Mouse (Mus musculus): Measurements from ENCODE around the gene Gyg.

Gene Gyg

DNA sequence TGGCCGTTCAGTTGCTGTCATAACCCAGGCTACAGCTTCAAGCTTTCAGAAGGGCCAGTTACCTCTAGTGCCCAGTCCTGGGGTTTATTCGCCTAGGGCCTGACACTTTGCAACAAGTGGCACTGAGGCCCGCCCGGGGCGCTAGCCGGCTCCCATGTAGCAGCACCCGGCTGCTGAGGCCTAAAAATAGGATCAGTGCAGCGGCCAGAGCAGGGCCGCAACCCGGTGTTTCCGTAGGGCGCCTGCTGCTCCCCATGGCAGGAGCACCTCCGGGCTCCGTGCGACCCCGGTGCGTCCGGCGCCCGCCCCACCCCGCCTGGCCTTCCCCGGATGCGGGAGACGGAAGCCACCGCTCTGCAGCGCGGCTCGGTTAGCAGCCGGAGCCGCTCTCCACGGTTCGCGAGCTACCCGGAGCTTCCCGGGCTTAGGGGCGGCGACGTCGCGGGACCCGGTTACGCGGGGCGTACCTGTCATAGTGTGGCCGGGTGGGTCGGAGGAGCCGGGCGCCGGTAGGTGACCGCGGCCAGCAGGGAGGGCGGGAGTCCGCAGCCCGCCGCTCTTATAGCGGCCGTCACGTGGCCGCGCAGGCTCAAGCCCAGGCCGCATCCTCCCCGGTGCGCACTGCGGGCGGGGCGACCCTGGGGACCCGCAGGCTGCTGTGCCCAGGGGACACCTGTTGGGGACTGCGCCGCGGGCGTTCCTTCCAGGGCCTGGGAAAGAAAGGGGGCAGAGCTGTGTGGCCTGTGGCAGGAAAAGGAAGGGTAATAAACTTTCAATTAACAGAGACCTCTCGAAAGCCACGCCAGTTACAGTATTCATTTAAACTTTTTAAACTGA is at the start of gene Gyg:
Gene Gyg, minus strand, starts transcription at position 787 of the 837 bp plus-strand sequence.
- peak in 1 of 2 experiments; percentile 32 for DNase-seq (ENCODE audit: low spot score in 2 of 2)

DNA sequence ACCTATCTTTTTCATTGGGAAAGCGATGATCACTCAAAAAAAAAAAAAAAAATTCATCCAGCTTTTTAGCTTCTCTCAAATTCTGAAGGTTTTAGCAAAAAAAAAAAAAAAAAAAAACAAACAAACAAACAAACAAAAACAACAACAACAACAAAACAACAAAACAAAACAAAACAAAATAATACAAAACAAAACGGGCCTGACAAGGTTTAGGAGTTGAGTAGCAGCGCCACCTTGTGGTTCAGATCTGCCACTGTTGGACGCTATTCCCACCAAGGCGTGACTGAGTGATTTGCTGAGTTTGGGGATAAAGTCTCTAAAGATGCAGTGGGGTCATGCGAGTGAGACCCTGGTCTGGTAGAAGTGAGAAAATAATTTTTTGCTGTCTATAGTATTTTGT is 43.8 kb upstream of the Gyg start:
- DNase-seq (ENCODE audit: low spot score in 2 of 2): peak; percentile 25 to 57

DNA sequence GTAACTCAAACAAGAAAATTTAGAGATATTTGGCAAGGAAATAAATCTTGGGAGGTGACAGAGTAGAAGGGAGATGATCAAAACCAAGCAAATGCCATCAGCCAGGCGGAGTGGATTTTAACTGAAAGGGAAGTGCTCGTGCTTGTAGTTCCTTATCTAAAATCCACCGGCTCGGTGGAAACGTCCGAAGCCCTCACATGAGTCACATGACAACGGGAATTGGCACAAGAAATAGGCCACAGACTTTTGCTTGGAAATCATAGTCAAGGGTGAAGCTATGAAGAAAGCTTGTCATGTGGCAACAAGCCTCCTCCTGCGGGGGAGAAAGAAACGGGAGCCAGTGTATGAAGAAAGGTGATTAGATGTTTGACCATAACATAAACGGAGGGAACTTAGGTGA is 42.8 kb upstream of the Gyg start:
- no peak for DNase-seq (ENCODE audit: low spot score in 2 of 2)

DNA sequence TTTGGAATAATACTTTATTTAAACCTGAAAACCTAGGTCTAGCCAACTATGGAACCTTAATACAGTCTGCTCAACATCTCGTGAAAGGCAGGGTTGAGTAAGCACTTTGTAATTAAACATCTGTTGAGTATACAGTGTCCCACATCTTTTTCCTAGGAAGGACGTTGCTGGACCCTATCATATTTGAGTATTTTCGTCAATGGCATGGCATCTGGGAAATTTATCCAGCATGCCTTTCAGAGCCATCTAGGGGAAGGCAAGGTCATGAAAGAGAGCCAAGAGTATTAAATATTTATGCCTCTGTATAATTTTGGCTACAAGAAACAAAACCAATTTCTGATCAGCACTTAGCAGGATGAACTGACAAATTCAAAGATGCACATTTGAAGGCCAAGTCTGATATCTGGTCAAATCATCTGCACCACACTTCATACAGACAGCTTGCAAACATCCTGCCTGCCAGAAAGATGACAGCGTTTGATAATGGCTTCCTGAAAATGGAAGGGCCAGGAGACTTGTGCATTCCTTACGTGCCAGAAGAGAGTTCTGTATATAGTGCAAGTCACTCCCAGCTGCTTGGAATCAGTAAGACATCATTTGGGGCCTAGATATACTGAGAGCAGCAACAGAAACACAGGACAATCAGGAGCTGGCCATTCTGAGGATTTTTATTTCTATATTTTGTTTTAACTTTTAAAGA is 34.0 kb upstream of the Gyg start:
- no peak for DNase-seq (ENCODE audit: low spot score in 2 of 2)

DNA sequence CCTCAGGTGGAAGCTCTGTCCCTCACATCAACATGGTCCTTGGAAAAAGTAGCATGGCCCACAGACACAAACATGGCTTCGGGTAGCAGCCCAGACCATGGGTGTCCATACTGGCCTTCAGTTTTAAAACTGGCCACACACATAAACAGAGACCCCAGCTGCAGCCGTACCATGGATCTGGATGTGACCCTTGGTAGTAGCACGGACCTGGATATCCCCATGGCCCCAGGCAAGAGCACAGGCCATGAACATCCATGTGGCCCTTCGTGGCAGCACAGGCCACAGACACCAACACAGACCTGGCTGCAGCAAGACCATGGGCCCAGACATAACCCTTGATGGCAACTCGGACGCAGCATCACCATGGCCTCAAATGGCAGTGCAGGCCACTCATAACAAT is 17.3 kb upstream of the Gyg start:
- DNase-seq (ENCODE audit: low spot score in 2 of 2): no peak

DNA sequence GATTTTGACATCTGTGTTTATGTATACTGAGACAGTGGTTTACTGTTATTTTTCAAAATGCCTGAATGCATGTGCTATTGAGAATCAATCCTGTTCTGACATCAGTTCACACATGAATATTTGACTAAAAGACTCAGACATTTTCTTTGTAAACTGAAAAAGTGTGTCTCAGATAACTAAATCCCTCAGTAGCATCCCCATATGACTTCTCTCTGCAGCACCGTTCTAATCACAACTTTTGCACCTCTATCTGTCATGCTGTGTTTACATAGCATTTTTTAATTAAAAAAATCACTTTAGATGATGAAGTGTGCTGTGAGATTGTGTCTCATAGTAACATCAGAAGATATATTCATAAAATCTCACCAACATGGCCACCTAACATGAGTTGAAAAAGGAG is 12.4 kb upstream of the Gyg start:
- no peak for DNase-seq (ENCODE audit: low spot score in 2 of 2)

DNA sequence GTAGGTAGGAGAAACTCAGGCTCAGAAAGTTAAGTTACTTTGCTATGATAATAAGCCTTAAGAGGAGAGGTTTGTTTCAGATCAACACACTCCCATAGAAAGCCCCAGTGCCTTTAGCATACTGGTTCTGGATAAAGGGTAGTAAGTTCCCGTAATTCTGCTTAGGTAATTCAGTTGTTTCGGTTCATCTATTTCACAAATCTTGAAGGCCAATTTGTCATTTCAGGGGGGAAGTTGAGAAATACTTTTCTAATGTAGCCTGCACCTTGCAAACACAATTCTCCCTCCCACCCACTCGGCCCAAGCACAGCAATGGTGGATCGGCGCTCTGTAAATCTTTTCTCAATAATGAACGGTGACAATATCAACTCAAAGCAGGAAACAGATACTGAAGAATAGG is 359 bp upstream of the Gyg start:
- no peak for DNase-seq (ENCODE audit: low spot score in 2 of 2)

DNA sequence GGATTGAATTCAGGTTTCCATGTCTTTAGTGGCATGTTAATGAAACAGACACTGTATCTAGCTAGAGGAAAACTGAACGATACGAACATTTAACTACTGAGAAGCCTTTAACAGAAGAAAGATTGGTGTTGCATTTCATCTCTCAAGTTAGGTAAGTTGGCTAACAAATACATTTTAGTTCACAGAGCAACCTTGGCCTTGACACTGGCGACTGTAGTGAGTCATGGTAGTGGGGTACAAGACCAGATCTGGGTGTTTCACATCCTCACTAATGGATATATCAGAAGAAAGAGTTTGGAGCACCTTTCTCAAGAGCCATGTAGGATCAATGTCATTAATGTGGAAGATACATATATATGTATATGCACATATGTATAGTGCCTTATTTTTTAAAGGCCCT is 3.5 kb downstream of the Gyg start:
- no peak for DNase-seq (ENCODE audit: low spot score in 2 of 2)

DNA sequence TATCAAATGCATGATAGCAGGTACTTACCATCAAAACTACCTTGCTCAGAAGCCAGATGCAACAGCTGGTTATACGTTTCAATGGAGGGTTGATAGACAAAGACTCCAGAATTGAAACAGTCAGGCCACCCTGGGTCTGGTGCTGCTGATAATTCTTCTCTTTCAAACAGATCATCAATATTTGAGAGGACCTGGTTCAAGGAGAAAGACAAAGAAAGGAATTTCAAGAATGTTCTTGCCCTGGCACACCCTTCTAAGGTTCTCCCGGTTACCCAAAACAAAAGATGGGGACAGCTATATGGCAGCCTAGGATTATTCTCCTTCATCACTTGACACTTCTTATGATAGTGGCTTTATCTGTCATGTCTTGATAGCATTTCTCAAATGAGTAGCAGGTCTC is 4.6 kb downstream of the Gyg start:
- no peak for DNase-seq (ENCODE audit: low spot score in 2 of 2)

DNA sequence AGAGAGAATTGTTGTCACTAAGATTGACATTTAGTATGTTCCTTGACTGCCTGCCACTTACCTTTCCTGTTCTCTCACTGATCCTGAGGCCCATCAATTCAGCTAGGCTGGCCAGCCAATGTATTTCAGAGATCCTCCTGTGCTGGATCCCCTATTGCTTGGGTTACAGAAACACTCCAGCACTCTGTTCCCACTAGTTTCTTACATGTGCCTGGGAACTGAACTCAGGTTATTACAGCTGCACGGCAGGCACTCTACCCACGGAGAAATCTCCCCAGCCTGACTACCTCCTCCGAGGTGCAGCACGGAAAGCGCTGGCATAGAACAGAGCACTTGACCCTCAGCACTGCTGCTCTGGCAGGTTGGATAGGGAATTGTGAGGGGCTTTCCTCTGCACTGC is 7.5 kb downstream of the Gyg start:
- no peak for DNase-seq (ENCODE audit: low spot score in 2 of 2)

DNA sequence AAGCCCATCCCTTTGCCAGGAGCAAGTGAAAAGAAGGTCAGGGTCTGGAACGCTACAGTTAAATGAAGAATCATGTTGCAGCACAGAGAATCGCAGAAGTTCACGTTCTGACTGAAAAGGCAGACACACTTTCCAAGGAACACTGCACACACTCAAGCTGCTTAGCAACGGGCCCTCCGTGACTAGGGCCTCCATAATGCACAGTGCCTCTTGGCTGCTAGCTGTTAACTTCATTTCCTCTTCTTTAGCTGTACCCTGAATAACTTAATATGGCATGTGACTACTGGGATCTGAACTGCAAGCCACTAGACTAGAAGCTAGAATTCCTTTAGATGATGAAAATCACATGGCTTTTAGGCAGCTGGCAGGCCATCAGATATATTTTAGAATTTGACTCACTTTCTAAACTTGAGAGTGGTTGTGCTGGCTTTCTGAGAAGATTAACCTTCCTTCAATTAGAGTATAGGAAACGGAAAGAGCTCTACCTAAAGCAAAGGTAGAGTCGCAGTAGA is 8.2 kb downstream of the Gyg start:
- DNase-seq (ENCODE audit: low spot score in 2 of 2): no peak

DNA sequence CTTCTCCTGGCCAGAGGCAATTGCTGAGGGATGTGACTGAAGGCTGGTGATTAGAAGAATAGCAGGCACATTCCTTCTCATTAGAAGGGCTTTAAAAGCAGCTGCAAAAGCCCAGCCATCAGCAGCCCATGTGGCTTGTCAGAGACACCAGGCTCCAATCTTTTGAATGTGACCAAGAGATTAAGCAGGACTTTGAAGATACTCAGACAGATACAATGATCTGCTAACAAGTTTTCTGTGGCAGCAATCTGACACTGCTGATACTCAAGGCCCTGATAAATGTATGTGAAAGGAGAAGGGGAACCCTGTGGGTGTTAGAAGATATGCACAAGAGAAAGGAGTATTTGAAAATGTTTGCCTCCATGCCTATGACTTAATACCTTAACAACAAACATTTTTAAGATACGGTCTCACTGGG is 9.4 kb downstream of the Gyg start:
- no peak for DNase-seq (ENCODE audit: low spot score in 2 of 2)

DNA sequence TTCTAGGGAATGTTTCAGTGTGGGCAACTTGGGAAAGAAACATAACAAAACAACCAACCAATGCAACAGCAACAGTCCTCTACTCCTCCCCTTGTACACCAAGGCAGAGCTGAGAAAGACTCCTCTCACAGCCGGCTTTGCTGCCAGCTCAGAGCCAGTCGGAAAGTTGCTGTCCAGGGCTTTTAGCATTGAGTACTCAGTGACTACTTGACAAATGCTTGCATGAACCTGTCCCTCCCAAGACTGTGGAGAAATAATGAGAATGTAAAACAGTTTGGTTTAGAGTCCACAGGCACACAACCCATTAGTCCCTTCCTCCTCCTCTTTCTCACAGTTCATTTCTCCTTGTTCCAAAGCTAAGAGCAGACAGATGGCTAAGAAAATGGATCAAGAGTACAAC is 10.7 kb downstream of the Gyg start:
- no peak for DNase-seq (ENCODE audit: low spot score in 2 of 2)

DNA sequence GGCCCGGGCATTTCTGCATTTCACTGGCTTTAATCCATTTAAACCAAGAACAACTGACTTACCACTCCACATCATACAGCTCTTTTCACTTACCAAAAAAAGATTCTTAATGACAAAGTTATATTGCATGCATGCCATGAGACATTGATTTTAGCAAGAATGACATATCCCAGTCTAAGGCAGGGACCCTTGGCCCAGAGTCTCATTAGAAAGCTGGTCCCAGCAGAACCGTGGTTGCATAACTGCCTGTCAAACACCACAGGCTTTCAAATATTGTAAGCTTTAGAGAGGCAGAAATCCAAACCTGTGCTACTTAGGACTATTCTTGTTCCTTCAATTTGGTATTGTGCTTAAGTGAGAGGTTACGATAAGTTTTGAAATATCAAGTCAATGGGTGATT is 11.4 kb downstream of the Gyg start:
- DNase-seq (ENCODE audit: low spot score in 2 of 2): no peak

DNA sequence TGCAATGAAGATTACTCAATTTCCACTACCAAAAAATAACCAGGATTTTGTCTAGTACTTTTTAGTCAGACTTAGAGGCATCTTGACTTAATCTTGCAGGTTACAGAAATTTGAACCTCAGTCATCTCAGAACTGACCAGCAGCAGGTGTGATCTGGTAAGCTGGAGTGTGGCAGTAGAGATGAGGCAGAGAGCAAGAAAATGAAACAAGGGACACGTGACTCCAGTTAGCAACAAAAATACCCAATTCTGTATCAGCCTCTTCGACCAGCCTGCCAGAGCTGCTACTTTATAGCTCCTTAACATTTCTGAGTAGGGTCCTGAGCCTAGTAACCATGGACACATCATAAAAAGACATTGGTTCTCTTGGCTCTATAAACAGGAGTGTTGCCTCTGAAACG is 12.5 kb downstream of the Gyg start:
- DNase-seq (ENCODE audit: low spot score in 2 of 2): no peak

DNA sequence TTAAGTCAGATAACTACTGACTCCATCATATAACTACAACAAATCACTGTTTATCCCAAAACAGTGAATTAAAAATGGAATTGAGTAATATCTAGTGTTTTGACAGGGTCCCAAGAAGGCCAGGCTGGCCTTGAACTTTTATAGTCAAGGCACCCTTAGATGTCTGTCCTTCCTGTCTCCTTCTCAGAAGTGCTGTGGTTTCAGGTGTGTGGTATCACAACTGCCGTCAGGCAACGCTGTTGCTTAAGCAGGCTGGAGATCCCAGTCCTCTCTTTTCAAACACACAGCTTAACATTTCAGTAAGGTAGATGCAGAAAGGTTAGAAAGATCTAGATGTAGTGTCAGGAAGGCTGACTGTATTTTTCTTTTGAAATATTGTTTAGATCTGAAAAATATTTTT is 13.0 kb downstream of the Gyg start:
- no peak for DNase-seq (ENCODE audit: low spot score in 2 of 2)

DNA sequence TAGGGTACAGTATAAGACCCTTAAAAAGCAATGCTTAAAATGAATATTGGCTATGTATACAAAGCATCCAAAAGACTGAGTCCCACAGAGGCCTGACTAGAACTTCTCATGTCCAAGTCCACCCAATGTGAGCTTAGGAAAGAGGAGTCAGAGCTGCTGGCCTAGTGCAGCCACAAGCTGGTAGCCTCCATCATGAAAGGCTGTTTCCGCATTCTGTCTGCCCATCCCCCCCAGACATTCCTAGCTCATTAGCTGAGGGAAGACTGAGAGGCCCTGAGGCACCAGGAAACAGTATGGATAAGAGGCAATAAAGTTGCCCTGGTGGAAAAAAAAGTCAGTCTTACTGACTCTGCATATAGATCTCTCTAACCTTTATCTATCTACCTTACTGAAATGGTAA is 13.4 kb downstream of the Gyg start:
- DNase-seq (ENCODE audit: low spot score in 2 of 2): no peak

DNA sequence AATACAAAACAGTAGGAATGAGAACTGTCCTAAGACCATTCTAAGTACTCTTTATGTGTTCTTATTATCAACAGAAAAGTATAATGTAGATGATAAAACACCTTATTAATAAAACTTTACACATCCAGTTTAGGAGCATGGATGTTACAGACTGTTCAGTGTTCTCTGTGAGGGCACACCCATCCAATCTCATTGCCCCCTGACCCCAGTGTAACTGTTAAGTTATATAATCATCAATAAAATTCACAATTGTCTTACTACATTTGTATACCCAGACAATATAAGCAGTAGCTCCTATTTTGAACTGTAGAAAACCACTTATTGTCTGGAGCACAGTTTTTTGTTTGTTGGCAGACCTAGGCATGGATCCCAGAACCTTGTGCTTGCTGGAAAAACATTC is 13.9 kb downstream of the Gyg start:
- no peak for DNase-seq (ENCODE audit: low spot score in 2 of 2)

DNA sequence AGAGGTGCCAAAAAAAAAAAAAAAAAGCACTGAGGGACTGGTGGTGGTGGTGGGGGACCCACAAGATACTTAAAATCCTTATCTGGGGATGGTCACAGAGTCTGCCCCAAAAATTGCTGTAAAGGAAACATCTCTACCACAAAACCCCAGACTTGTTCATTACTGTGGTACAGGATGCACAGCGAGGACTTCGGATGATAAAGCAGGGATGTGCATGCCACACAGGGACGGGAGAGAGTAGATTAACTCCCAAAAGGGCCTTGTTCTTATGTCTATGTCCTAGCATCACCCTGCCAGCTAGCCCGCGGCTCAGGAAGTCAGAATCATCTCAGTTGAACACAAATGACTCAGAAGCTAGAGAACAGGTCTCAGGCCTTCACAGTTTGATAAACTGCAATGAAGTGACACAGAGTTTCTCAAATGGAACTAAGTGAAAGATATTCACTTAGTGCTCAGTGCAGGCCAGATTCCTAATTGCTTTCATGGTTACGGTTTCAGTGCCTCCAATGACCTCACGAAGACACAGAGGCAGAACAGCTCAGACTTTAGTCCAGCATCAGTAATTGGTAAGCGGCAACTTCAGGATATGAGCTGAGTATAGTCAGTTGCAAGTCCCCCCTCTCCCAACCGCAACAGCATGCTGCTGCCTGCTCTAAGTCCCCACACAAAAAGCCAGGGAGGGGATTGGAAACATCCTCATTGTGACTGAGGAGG is 18.1 kb downstream of the Gyg start:
- no peak for DNase-seq (ENCODE audit: low spot score in 2 of 2)

DNA sequence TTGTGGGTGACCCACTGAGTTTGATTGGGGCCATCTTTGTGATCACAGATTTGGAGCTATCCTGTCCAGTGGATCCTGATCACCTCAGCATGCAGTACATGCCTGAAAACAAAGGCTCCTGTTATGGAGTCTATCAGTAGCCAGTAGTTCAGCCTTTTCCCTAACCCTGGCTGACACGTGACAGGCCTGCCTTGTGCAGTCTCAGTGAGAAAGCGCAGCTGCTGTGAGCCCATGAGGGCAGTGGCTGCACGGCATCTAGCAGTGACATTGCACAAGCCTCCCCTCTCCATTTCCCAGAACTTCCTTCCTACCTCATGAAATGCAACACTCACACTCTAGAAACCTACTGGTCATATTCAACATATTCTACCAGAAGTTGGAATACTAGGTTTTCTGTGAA is 20.6 kb downstream of the Gyg start:
- DNase-seq (ENCODE audit: low spot score in 2 of 2): no peak

DNA sequence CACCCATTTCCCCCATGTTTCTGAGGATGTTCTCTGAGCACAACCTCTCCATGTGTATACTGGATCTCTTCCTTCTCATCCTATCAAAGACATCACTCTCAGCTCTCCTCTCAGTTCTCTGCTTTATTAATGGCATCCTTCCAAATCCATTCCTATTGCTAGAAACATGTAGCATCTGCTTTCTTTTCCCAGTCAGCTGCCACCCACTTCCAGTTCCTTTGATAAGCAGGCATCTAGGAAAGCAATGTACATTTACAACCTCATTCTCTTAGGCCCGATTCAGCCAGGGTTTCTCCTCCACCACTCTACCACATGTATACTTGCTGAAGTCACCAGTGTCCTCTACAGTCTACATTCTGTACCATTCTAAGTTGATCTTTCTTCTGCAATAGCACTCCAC is 21.4 kb downstream of the Gyg start:
- no peak for DNase-seq (ENCODE audit: low spot score in 2 of 2)

DNA sequence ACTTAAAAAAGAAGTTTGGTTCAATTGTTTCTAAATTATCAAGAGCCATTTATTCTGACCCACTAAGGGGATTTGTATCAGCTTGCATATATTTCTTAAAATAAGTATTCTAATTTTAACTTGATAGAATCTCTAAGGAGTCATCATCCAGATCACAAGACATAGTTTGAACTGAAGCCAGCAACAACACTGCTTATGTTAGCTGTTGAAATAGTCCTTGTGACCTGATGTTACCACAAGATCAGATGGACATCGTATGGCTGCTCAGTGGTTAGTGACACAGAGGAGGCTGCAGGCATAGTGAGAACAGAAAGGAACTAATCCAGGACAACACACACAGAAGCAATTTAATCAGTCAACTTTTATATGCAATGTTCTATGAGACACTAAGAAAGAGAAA is 22.4 kb downstream of the Gyg start:
- no peak for DNase-seq (ENCODE audit: low spot score in 2 of 2)

DNA sequence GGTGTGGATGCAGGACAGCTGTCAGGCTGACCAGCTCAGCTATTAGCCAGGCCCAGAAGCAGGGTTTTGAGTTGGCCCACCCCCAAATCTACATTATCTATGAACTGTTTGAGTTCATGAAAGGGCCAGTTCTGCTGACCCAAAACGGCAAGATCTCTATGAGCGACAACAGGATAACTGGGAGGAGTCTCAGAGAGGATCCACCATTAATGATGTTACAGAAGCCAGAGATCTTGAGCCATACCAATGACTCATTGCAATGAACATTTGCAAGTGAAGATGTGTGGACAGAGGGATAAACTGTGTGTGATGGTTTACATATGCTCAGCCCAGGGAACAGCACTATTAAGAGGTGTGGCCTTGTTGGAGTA is 23.8 kb downstream of the Gyg start:
- no peak for DNase-seq (ENCODE audit: low spot score in 2 of 2)

Data from cerebellum, postnatal 4 days (tissue).